Mouse (Mus musculus) intestine, embryonic 15.5 days (tissue): ENCODE data around the gene Cntrob. TPM values are rescaled to one million over a fixed set of nuclear protein-coding genes. Genes with fewer than 3 reads are reported as not detected.

Experiments
- ATAC-seq: fragments of 200-750 bp; cut with Nextera tagmentation; 2 replicates; pipeline ENCODE4 v1.8.0; 2017; ENCODE audit warnings: moderate TSS enrichment, moderate library complexity
- H3K27ac ChIP-seq: fragments of 300-500 bp; sonication (generic); 2 replicates; pipeline ENCODE4 v1.5.1; 2015; ENCODE audit warnings: mild to moderate bottlenecking, inconsistent platforms
- H3K27me3 ChIP-seq: fragments of 300-500 bp; sonication (generic); replicated peaks from 2 replicates; pipeline ENCODE4 v1.6.1; 2015; ENCODE audit warnings: inconsistent platforms
- H3K36me3 ChIP-seq: fragments of 300-500 bp; sonication (generic); 2 replicates; pipeline ENCODE4 v1.6.1; 2015; ENCODE audit warnings: inconsistent platforms
- H3K4me1 ChIP-seq: fragments of 300-500 bp; sonication (generic); replicated peaks from 2 replicates; pipeline ENCODE4 v1.6.1; 2015; ENCODE audit warnings: inconsistent platforms
- H3K4me2 ChIP-seq: fragments of 300-500 bp; sonication (generic); replicated peaks from 2 replicates; pipeline ENCODE4 v1.6.1; 2015; ENCODE audit warnings: mild to moderate bottlenecking, inconsistent platforms
- H3K4me3 ChIP-seq: fragments of 300-500 bp; sonication (generic); replicated peaks from 2 replicates; pipeline ENCODE4 v1.5.1; 2015; ENCODE audit warnings: inconsistent platforms
- H3K9ac ChIP-seq: fragments of 300-500 bp; sonication (generic); 2 replicates; pipeline ENCODE4 v1.6.1; 2015; ENCODE audit warnings: inconsistent platforms
- H3K9me3 ChIP-seq: fragments of 300-500 bp; sonication (generic); 2 replicates; pipeline ENCODE4 v1.6.1; 2016; ENCODE audit warnings: inconsistent platforms
- WGBS: fragments of 180-500 bp; shearing (Covaris S2); methylation state at CpG from one replicate; pipeline ENCODE4 v1.1.7; 2015; 5-methylcytosine and 5-hydroxymethylcytosine counted together
- polyA plus RNA-seq: library from polyadenylated mRNA; unstranded; fragments of >200 nt; fragmentation: Nextera tagmentation; extraction: Ambion mirVana; gene quantifications from 2 replicates; pipeline ENCODE4 v1.2.1, GENCODE M21; 2015

Gene Cntrob
- 18.5 and 19.6 TPM in 2 replicates for polyA plus RNA-seq

- Histone ChIP-seq H3K36me3 (peaks cover 12% of the 10 kb centered on the region), H3K27me3 (peaks cover 5% of the 10 kb centered on the region; the same call in 1 of the 2 replicates), H3K27ac (peak within 1 kb of the TSS; percentile 89), H3K4me1 (peaks cover 33% of the 10 kb centered on the region), H3K4me2 (peak within 1 kb of the TSS; percentile 76), H3K9ac (peak within 1 kb of the TSS; percentile 68), H3K4me3 (peak within 1 kb of the TSS; percentile 58), H3K9me3 (no peaks in the 10 kb centered on the region)
- WGBS: under 1% methylated on average over 30 of the region's 30 CpGs
- ATAC-seq: peak; percentile 94
Observed at GRCm38 (mm10) chr11:69323667-69324111, at the start of gene Cntrob, which contains the start of gene Trappc1. Gene Cntrob (minus strand): TSS chr11:69323775. Gene Trappc1 (plus strand): TSS chr11:69323980.

GRCm38 (mm10) chr11:69372780-69373170, 49.2 kb upstream of the Cntrob start:
- Histone ChIP-seq H3K9ac (no peak overlapping the region), H3K4me3 (no peak overlapping the region), H3K4me2 (no peak overlapping the region), H3K27ac (peak overlapping the region; percentile 52; the same call in 1 of the 2 replicates), H3K27me3 (no peaks in the 10 kb centered on the region), H3K36me3 (no peaks in the 10 kb centered on the region), H3K9me3 (no peaks in the 10 kb centered on the region), H3K4me1 (peaks cover 34% of the 10 kb centered on the region)
- no peak for ATAC-seq
- WGBS: 58% methylated on average over 3 of the region's 3 CpGs

- Histone ChIP-seq H3K4me2 (0 out of 2 replicates have a peak overlapping the region, but pooled peaks have one; percentile 17), H3K27ac (peak overlapping the region; percentile 52), H3K27me3 (no peaks in the 10 kb centered on the region), H3K4me3 (no peak overlapping the region), H3K9ac (no peak overlapping the region), H3K4me1 (peaks cover 31% of the 10 kb centered on the region), H3K9me3 (no peaks in the 10 kb centered on the region), H3K36me3 (no peaks in the 10 kb centered on the region)
- WGBS: 34% methylated on average over 12 of the region's 12 CpGs
- ATAC-seq: no peak
Observed at GRCm38 (mm10) chr11:69372056-69372779, 48.6 kb upstream of the Cntrob start.

GRCm38 (mm10) chr11:69371601-69372000, 48.0 kb upstream of the Cntrob start:
- Histone ChIP-seq H3K4me1 (peaks cover 31% of the 10 kb centered on the region), H3K36me3 (no peaks in the 10 kb centered on the region), H3K4me2 (peak overlapping the region; percentile 17; the same call in 1 of the 2 replicates), H3K9me3 (no peaks in the 10 kb centered on the region), H3K27ac (peak overlapping the region; percentile 52), H3K9ac (no peak overlapping the region), H3K4me3 (no peak overlapping the region), H3K27me3 (no peaks in the 10 kb centered on the region)
- no peak for ATAC-seq
- WGBS: 52% methylated on average over 12 of the region's 12 CpGs

- Histone ChIP-seq H3K4me2 (peak overlapping the region; percentile 17), H3K27ac (peak overlapping the region; percentile 54), H3K9ac (no peak overlapping the region), H3K4me1 (peaks cover 35% of the 10 kb centered on the region), H3K27me3 (no peaks in the 10 kb centered on the region), H3K9me3 (no peaks in the 10 kb centered on the region), H3K36me3 (no peaks in the 10 kb centered on the region), H3K4me3 (no peak overlapping the region)
- no peak for ATAC-seq
- 21% methylated on average over 9 of the region's 9 CpGs for WGBS
Observed at GRCm38 (mm10) chr11:69370817-69371215, 47.2 kb upstream of the Cntrob start.

GRCm38 (mm10) chr11:69369990-69370816, 46.6 kb upstream of the Cntrob start:
- Histone ChIP-seq H3K4me2 (peak overlapping the region; percentile 91), H3K36me3 (no peaks in the 10 kb centered on the region), H3K4me1 (peaks cover 41% of the 10 kb centered on the region), H3K27ac (peak overlapping the region; percentile 99; the same call in 1 of the 2 replicates), H3K9me3 (no peaks in the 10 kb centered on the region), H3K9ac (peak overlapping the region; percentile 100; the same call in 1 of the 2 replicates), H3K4me3 (peak overlapping the region; percentile 87), H3K27me3 (no peaks in the 10 kb centered on the region)
- no peak for ATAC-seq
- 20% methylated on average over 2 of the region's 2 CpGs for WGBS

GRCm38 (mm10) chr11:69369215-69369989, 45.8 kb upstream of the Cntrob start, which contains the start of gene Chd3:
Gene Chd3 (minus strand): TSS chr11:69369406.
- peak within 1 kb of the TSS; percentile 100 for H3K9ac ChIP-seq
- no peaks in the 10 kb centered on the region for H3K36me3 ChIP-seq
- peaks cover 49% of the 10 kb centered on the region for H3K4me1 ChIP-seq
- no peaks in the 10 kb centered on the region for H3K9me3 ChIP-seq
- no peaks in the 10 kb centered on the region for H3K27me3 ChIP-seq
- 1% methylated on average over 23 of the region's 34 CpGs for WGBS
- no peak for ATAC-seq
- peak within 1 kb of the TSS; percentile 91 for H3K4me2 ChIP-seq
- peak within 1 kb of the TSS; percentile 99 for H3K27ac ChIP-seq
- H3K4me3 ChIP-seq: peak within 1 kb of the TSS; percentile 87

- H3K4me3 ChIP-seq: peak overlapping the region; percentile 87
- peak overlapping the region; percentile 100 for H3K9ac ChIP-seq
- H3K4me1 ChIP-seq: peaks cover 56% of the 10 kb centered on the region
- peak overlapping the region; percentile 99 for H3K27ac ChIP-seq
- ATAC-seq: peak; percentile 2; the same call in 1 of the 2 replicates
- no peaks in the 10 kb centered on the region for H3K9me3 ChIP-seq
- peak overlapping the region; percentile 91 for H3K4me2 ChIP-seq
- peaks cover 2% of the 10 kb centered on the region; the same call in 1 of the 2 replicates for H3K36me3 ChIP-seq
- WGBS: under 1% methylated on average over 51 of the region's 106 CpGs
- H3K27me3 ChIP-seq: no peaks in the 10 kb centered on the region
Observed at GRCm38 (mm10) chr11:69368356-69369214, 45.0 kb upstream of the Cntrob start.

GRCm38 (mm10) chr11:69367616-69368355, 44.2 kb upstream of the Cntrob start:
- peak overlapping the region; percentile 100 for H3K9ac ChIP-seq
- H3K4me3 ChIP-seq: peak overlapping the region; percentile 87
- ATAC-seq: no peak
- no peaks in the 10 kb centered on the region for H3K9me3 ChIP-seq
- peak overlapping the region; percentile 91 for H3K4me2 ChIP-seq
- peaks cover 54% of the 10 kb centered on the region for H3K4me1 ChIP-seq
- peak overlapping the region; percentile 99 for H3K27ac ChIP-seq
- no peaks in the 10 kb centered on the region for H3K27me3 ChIP-seq
- whole genome bisulfite sequencing: under 1% methylated on average over 22 of the region's 22 CpGs
- peaks cover 7% of the 10 kb centered on the region; the same call in 1 of the 2 replicates for H3K36me3 ChIP-seq

GRCm38 (mm10) chr11:69366855-69367615, 43.5 kb upstream of the Cntrob start:
- peak overlapping the region; percentile 99 for H3K27ac ChIP-seq
- H3K4me2 ChIP-seq: peak overlapping the region; percentile 91
- 0% methylated on average over 22 of the region's 22 CpGs for WGBS
- H3K9ac ChIP-seq: peak overlapping the region; percentile 100
- H3K9me3 ChIP-seq: no peaks in the 10 kb centered on the region
- peaks cover 7% of the 10 kb centered on the region; the same call in 1 of the 2 replicates for H3K36me3 ChIP-seq
- no peaks in the 10 kb centered on the region for H3K27me3 ChIP-seq
- ATAC-seq: no peak
- H3K4me1 ChIP-seq: peaks cover 47% of the 10 kb centered on the region
- peak overlapping the region; percentile 87 for H3K4me3 ChIP-seq
